Mouse (Mus musculus) adrenal gland, postnatal 25 days (tissue): ENCODE measurements around the gene Sec24c. TPM values are rescaled to one million over a fixed set of nuclear protein-coding genes. Genes with fewer than 3 reads are reported as not detected.
"Not testable (repeated sequence)": the region's sequence is repeated elsewhere in the genome, so short reads cannot be mapped to it uniquely, and the experiment has no call there.

ENCODE experiments used
- DNase-seq: peaks from one replicate; pipeline ENCODE4 v3.0.0; 2021; ENCODE audit warnings: mixed read lengths
- long read RNA-seq: library from polyadenylated mRNA; stranded (forward); transcript quantifications from one replicate; pipeline ENCODE4 v2.0.0, GENCODE M21; 2021
- total RNA-seq: library from RNA; stranded (reverse); gene quantifications from 2 replicates; pipeline ENCODE4 v1.2.3, GENCODE M21; 2021

Sec24c gene
- total RNA-seq, result 119 and 125 TPM in 2 replicates
- long read RNA-seq, full-length matches to known transcripts, result 6 of 94 reads
- long read RNA-seq, partial matches to known transcripts, result 70 of 94 reads
- long read RNA-seq, other reads (novel, unspliced or antisense), result 18 of 94 reads

DNA sequence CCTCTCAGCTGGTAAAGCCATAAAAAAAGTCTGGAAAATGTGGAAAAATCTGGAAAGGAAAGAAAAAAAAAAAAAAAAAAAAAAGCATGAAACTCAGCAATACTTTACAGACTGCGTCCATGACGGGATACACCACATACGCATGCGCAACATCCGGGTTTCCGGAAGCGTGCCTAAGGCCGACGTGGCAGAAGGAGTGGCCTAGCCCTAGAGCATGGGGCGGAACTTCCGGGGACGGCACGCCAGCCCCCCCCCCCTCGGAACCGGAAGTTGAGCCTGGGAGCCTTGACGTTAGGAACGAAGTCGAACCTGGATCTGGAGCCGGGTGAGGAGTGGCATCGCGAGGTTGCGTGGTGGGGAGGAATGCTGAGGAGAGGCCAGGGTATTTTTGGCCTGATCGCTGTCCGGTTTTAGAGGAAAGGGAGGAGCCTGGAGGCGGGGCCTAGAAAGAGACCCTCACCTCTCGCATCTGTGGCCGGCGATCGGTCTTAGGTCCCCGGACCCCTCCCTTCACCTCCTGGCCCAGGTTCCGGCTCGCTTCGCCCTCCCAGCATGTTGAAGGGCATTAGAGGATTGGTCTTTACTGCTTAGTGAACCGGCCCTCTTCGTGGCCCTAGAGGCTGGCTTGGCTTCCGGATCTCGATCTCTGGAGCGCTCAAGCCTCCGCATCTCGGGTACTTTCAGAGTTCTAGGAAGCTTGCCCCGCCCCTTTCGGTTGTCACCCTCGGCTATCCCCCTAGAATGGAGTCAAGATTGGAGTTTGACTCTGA, at the start of gene Sec24c:
Gene Sec24c, plus strand, starts transcription at position 245 of the 770 bp plus-strand sequence.
- DNase-seq, result peak; percentile 100

DNA sequence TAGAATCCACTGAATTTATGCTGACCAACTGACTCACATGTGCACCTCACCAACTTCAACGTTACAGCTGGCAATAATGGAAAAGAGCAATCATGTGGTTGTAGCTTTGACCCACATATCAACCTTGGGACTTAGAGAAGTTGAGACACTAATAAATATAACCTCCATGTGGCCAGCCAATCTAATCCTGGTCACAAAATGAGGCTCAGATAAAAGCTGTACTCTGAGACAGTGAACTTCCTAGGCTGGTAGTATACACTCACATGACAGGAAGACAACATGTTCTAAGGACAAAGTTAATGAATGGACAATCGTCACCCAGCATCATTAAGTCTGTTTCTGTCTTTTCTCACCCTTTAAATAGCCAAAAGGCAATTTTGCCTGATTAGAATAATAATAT, 47.7 kb upstream of the Sec24c start:
- no peak for DNase-seq

DNA sequence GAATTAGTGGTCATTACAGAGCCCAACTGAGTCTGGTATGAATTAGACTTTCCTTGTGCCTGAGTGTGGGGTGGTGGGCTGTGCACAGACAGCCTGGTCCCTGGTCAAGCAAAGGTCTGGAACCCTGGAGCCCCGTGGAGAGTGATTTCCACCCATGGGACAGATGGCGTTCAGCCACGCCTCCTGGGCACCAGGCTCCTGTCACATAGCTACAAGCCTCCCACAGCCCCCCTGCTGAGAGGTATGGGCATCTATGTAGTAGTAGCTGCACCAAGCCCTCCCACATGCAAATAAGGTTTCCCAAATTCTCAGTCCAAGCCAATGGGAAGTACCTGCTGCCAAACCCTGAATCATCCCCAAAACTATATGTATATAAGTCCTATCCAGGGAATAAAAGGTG, 47.1 kb upstream of the Sec24c start:
- no peak for DNase-seq

DNA sequence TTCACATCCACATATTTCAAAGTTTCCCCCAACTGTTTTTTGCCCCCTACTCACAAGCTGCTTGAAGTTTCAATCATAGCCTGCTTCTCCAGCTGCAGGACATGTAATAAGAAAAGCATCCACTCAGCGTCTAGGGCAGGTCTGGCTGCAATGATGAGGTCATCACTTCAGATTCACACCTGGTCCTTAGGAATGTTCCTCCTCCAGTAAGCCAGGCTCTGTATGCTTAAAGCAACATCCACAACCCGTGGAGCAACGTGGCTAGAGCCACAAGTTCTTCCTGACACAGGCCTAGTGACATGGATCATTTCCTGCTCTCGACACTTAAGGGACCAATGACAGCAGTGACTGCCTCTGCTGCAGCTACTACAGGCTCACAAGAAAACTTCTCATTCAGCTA, 42.9 kb upstream of the Sec24c start:
- no peak for DNase-seq

DNA sequence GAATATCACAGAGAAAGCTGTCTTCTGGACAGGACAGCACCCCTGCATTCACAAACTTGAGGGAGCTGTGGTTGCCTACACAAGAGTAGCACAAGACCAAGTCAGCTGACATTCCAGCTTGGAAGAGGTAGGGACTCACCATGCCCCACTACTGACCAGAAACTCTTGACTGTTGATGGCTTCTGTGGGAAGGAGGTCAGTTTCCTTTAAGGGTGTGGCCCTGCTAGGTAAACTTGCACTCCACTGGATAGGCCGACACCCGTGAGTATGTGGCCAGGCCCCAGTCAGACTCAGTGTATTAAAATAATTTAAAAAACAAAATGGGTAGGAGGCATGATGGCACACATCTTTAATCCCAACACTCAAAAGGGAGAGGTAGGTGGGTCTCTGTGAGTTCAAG, 38.6 kb upstream of the Sec24c start:
- no peak for DNase-seq

DNA sequence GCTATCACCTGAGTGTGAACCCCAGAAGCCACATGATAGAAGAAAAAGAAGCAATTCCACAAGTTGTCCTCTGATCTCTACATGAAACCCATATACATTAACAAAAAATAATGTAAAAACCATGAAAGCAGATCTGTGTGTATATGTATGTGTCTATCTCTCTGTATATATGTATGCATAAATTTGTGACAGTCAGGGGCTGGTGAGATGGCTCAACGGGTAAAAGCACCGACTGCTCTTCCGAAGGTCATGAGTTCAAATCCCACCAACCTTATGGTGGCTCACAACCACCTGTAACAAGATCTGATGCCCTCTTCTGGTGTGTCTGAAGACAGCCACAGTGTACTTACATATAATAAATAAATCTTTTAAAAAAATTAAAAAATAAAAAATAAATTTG, 37.1 kb upstream of the Sec24c start:
- DNase-seq, result not testable (repeated sequence)

DNA sequence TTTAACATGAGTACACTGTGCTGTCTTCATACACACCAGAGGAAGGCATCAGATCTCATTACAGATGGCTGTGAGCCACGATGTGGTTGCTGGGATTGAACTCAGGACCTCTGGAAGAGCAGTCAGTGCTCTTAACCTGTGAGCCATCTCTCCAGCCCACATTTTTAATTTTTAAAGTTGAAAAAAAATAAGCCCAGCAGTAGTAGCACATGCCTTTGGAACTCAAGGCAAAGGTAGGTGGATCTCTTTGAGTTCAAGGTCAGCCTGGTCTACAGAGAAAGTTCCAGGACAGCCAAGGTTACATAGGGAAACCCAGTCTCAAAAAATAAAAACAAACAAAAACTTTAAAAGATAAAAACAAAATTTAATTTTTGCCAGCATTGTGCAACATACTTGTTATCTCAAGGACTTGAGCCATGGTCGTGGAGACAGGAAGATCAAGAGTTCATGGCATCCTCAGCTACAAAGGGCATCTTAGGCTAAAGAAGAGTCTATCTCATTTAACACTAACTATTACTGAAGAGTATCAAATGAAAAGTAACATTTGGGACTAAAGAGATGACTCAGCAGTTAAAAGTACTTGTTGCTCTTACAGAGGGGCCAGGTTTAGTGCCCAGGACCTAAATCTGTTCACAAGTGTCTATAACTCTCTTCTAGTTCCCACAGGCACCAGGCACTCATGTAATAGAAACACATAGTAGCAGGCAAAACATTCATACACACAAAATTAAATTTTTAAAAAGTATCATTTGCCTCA, 36.1 kb upstream of the Sec24c start:
- no peak for DNase-seq

DNA sequence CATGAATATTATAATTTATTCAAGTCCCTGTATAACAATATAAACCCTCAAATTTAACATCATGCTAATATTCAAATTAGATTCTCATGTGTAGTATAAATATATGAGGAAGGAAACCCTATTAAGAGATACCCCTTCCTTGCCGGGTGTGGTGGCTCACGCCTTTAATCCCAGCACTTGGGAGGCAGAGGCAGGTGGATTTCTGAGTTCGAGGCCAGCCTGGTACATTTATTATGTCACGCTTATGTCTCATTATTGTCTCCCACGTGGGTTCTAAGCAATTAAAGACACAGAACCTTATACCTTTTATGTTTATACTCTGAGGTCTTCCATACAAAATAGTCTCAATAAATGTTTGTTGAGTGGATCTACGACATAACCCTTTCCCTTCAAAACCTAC, 35.4 kb upstream of the Sec24c start:
- no peak for DNase-seq

DNA sequence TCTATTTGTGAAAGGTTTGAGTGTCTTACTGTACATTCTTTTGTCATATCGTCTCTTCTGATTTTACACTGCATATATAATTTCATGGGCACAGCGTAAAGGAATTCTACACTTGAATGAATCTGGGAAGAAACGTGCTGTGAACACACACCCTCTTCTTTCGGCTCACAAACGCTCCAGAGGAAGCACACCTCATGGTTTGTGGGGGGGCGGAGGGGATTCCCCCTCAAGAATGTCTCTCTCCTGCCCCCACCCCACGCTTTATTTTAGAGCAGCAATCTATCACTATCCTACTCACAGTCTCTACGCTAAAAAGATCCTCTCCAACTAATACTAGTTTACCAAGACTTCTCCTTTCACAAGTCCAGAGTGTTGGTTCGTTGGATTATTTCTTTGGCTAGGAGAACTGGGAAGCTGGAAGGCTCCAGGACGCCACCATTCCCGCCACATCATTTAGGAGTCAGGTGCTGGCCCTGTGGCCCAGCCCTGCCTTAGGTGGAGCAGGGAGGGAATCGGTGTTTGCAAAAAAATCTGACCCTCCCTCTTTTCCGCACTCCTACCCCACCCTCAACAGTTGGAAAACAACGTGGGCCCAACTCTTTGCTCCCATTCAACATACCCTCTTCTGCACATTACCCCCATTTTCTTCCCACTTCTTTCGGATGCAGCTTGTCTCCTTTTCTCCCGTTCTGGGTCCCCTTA, 34.0 kb upstream of the Sec24c start:
- DNase-seq, result peak; percentile 15

DNA sequence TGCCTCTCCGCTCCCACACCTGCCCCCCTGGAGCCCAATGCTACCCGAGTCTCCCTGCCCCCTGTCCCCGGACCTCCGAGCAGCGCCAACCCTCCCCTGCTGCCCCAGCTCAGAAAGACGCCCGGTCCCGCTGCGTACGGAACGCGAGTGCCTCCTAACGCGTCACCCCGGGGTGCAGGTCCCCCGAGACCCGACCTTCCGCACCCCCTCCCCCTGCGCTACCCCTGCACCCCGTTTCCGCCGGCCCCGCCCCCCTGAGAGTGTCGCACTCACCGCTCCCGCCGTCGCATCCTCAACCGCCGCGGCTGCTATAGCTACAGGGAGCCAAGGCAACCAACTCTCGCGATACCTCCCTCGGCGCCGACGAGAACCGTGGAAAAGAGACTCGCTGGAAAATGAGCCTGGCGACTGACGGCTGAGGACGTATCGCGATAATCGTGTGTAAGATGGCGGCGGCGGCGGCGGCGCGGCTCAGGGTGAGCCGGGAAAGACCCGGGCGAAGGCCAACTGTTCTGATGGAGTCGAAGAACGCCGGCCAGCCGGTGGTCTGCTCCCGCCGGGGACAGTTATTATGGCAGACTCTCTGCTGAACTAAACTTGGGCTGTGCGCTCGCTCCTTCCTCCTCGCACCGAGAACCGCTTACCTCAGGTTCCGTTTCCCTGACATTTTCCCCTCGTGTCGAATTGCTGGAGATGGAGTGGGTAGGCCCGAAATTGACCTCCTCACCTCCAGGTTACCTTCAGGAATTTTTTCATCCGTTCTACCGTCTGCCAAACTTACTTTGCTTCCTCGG, 33.3 kb upstream of the Sec24c start, which contains the start of gene Usp54:
Gene Usp54, minus strand, starts transcription at position 420 of the 794 bp plus-strand sequence.
- peak; percentile 97 for DNase-seq

DNA sequence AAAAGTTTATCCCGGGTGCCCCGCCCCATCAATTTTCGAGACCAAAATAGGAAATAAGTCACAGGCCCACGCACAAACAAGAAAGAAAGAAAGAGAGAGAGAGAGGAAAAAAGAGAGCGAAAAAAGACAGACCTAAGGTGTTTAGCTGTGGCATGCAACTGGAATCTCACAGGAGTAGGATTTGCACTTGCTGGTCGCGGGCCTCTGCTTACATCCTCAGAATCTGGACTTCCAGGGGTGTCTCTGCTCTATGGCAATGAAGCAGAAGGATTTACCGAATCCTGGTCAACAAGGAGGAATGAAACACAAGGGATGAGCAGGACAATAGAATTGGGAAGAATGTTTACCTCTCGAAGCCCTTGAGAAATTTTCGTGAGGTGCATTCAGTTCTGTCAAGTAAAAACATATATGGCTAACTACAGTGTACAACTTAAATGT, 32.7 kb upstream of the Sec24c start:
- DNase-seq, result no peak

DNA sequence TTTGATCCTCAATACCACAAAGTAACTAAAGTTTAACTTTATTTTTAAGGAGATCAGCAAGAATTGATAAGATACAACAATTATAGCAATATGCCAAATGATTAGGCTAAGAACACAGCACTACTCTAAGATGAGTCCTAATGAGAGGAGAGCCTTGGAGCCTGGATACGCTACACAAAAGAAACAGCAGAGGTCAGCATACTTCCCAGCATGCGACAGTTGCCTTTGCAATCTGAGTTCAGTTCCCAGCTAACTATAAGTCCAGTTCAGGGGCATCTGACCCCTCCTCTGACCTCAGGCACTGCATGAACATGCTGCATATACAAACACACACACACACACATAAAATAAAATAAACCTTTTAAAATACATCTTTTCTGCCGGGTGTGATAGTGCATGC, 28.6 kb upstream of the Sec24c start:
- DNase-seq, result no peak

DNA sequence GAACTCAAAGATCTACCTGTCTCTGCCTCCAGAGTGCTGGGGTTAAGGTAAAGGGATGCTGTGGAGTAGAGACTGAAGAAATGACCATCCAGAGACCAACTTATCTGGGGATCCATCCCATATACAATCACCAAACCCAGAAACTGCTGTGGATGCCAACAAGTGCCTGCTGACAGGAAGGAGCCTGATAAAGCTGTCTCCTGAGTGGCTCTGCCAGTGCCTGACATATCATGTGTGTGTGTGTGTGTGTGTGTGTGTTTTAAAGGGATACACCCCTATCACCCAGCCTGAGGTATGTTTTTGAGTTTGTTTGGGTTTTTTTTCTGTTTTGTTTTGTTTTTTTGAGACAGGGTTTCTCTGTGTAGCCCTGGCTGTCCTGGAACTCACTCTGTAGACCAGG, 27.7 kb upstream of the Sec24c start:
- no peak for DNase-seq

DNA sequence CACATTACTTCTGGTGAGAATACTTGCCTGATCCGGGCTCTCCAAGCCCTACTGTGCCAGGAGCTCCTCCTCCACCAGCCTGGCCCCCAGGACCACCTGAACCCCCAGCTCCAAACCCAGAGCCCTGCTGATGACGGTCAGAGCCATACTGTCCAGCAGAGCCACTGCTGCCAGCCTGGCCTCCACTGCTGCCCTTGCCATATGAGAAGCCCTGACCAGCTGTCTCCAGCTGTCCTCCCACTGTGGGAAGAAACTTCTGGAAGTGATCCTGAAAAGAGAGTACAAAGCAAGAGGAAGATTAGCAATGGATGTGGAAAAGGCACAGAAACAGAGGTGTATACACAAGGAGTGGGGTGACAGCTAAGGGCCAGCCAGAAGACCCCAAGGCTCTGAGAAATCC, 23.1 kb upstream of the Sec24c start:
- no peak for DNase-seq

DNA sequence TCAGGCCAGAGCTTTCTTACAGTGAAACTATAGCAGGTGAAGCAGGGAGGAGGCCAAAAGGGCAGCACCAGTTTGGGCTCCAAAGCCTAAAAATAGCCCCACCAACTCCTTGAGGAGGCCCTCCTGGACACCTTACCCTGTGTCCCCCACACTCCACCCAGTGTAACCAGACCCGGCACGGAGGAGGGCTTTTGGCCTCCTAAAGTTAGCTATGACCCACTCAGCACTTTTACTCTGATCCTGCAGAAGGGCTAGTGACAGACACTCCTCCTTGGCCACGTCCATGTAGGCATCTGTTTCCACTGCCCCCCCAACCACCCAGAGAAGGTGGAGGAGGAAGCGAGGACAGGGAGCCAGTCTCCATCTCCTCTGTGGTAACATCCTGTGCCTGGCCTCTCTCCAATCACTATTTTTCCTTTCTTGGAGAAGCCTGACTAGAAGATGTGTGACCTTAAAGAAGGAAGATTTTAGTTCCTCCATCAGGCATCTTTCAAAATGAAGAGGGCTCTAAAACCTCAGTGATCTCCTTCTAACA, 22.3 kb upstream of the Sec24c start:
- no peak for DNase-seq

DNA sequence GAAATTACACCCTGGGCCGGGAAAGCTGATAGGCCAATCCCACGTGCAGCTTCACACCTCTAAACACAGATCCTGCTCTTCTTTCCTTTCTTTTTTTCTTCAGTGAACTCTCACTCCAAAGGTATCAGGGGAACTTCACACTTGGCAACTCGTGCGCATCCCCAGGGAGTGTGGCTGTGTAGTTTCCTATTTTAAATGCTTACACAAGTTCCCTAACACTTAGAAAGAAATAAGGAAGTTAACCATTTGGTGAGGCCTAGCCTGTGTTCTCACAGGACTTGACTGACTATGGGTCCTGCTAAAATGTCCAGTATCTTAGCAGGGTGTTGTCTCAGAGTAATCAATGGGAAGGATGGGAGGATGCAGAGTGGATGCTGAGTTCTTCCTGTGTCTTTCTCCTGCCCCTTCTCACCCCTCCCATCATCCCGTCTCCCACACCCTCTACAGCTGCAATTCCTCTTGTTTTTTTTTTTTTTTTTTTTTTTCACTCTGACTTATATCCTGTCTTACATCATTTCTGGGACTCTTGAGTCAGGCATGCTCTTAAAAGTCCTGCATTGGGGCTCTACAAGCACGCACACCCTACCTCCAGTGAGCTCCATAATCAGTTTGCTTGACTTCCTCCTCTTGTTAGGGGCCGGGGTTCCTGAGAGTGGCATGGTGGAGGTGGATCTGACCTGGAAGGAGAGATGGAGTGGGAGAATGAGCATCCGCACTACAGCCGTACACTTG, 19.3 kb upstream of the Sec24c start:
- DNase-seq, result no peak

DNA sequence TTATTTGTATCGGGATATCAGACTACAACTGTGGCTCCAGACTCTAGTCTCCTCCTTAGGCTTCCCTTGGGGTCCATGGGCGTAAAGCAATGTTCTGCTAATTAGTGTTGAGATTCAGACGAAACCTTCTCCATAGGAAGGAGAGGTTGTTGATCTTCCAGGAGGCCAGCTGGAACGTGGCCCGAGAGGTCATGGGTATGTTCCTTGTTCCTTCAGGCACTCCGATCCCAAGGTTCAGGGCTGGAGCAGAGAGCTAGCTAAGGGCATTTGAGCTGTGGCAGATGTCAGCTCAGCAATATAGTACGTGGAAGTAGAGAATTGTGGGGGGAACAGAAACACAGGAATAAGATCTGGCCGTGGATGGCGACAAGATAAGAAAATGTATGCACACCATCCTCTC, 18.4 kb upstream of the Sec24c start:
- DNase-seq, result no peak

DNA sequence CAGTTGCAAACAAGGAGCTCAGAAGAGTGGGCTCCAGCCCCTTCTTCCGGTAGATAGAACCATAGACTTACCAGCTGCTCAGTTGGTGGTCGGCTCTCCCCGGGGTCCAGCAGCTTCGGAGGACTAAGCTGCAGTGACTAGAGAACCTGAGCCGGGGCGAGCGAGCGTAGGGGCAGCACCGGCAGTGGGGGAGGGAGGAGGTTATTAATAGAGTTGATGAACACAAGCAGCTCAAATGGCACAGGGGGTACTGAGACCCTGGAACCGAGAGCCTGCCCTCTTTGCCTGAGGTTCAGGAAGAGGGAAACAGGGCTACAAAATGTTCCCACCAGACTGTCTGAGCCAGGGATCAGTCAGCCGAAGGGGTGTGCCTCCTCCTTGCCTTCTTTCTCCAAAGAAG, 17.7 kb upstream of the Sec24c start, which contains the start of gene Myoz1:
Gene Myoz1, minus strand, starts transcription at position 180 of the 400 bp plus-strand sequence.
- no peak for DNase-seq

DNA sequence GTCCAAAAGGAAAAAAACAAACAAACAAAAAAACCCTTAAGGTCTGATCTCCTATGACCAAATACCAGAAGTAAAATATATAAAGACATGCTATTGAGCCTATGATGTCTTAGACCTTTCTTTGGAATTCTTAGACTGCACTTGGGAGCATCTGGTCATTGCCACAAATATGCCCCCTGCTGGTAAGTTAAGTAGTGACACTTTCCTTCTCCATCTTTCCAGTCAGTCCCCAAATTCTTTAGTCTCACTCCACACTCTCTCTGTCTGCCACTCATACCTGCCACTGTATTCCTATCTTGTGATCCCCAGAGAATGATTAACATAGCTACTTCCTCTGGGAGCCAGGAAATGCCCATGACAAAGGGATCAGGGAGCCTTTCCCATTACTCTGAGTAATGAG, 15.8 kb upstream of the Sec24c start:
- DNase-seq, result no peak

DNA sequence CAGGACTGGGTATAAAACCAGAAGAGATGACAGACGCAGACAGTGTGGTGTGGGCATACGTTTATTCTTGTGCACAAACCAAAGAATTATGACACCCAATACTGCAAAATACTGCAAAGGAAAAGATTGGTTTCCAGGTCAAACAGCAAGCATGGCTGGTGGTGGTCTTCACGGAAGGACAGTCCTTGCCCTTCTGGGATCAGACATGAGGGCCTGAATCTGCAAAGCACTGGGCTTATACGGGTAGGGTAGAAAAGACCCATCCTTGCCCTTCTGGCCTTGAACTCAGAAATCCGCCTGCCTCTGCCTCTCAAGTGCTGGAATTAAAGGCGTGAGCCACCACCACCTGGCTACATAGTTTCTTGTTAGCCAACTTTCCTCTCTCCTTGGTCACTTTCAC, 15.2 kb upstream of the Sec24c start:
- DNase-seq, result no peak

DNA sequence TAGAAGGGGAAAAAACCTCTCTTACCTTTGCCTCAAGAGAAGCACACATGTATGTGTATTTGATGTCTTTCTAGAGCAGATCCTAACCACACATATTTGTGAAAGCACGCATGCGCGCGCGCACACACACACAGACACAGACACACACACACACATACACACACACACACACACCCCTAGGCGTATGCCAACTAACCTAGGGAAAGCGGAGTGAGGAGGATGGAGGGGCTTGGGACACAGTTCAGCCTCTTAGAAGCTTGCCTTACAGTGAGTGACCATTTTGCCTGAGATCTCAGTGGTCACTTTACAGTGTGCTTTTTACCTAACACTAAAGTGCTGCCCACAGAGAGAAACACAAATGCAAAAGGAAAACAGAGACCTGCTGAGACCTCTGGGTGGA, 14.4 kb upstream of the Sec24c start:
- no peak for DNase-seq
